Mouse (Mus musculus): ENCODE results near the gene Mypop. TPM values are rescaled to one million over a fixed set of nuclear protein-coding genes. Genes with fewer than 3 reads are reported as not detected.

Mypop gene
- total and polyA plus RNA-seq, 2 experiments from 2014 or later, result 5.0 to 16.0 TPM

DNA sequence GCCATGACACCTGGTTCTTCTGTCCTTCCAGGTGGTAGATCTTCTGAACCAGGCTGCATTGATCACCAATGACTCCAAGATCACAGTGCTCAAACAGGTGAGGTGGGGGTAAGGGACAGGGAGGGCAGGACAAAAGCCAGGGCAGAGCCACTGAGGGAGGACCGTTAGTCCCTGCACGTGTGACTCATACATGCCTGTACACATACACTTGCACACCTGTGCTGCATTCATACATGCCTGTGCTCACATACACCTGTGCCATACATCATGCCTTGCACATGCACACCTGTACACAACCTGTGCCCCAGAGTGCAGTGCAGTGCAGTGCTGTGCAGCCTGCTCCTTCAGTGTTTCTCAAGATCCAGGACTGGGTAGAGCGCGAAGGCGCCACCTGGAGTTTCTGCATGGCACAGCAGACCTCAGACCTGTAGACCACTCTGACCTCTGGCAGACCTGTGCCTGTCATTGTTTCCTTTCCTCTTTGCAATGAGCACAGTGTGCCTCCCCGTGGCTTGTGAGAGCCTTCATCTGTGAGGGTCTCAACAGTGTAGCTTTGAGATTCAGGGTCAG is 38.1 kb downstream of the Mypop start:
- Histone ChIP-seq H3K27ac (ENCODE audit: low read depth, low read length) (no peak overlapping the region), H3K4me1 (ENCODE audit: insufficient read depth, low read length) (no peaks in the 10 kb centered on the region), H3K36me3 (ENCODE audit: insufficient read depth, low read length) (peaks cover 32% of the 10 kb centered on the region), H3K9me3 (ENCODE audit: low read length) (no peaks in the 10 kb centered on the region), H3K27me3 (ENCODE audit: insufficient read depth, low read length) (no peaks in the 10 kb centered on the region), H3K4me2 (ENCODE audit: low read depth, low read length, poor library complexity, severe bottlenecking) (no peak overlapping the region), H3K4me3 (ENCODE audit: low read depth, low read length) (no peak overlapping the region), H3K9ac (replicated peaks; ENCODE audit: low read length, poor library complexity, severe bottlenecking) (no peak overlapping the region)
- DNase-seq (ENCODE audit: low spot score) (peak; percentile 65), ATAC-seq (ENCODE audit: low FRiP score) (peak; percentile 24; the same call in 1 of the 2 replicates)
- WGBS, result 58% methylated on average over 6 of the region's 6 CpGs
- peak; percentile 76 for TF ChIP-seq CTCF (IDR thresholded peaks at IDR 0.05)

GRCm38 (mm10) chr7:19031641-19032040 is 40.6 kb downstream of the Mypop start:
- no peak overlapping the region for H3K27ac ChIP-seq (ENCODE audit: low read depth, low read length)
- DNase-seq (ENCODE audit: low spot score) (no peak), ATAC-seq (ENCODE audit: low FRiP score) (no peak)
- H3K4me3 ChIP-seq (ENCODE audit: low read depth, low read length), result no peak overlapping the region
- no peak overlapping the region for H3K9ac ChIP-seq (replicated peaks; ENCODE audit: low read length, poor library complexity, severe bottlenecking)
- no peak overlapping the region for H3K4me2 ChIP-seq (ENCODE audit: low read depth, low read length, poor library complexity, severe bottlenecking)
- H3K27me3 ChIP-seq (ENCODE audit: insufficient read depth, low read length), result no peaks in the 10 kb centered on the region
- no peak for TF ChIP-seq CTCF (IDR thresholded peaks at IDR 0.05)
- WGBS, result 39% methylated on average over 4 of the region's 4 CpGs
- peaks cover 54% of the 10 kb centered on the region for H3K36me3 ChIP-seq (ENCODE audit: insufficient read depth, low read length)
- H3K4me1 ChIP-seq (ENCODE audit: insufficient read depth, low read length), result no peaks in the 10 kb centered on the region
- H3K9me3 ChIP-seq (ENCODE audit: low read length), result no peaks in the 10 kb centered on the region

DNA sequence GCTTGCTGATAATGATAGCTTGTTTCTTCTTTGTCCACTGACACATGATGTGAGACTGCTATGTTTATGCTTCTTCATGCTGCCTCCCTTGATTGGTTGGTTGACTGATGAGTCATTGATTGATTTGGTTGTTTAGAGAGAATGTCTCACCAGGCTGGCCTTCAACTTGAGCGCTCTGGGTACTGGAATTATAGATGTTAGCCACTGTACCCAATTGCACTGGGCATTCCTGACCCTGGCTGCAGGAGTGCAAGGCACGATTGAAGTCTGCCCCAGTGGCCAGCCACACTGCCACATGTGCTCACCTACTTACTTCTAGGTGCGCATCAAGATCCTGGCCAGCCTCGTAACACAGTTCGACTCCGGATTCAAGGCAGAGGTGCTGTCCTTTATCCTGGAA is 53.6 kb downstream of the Mypop start:
- no peaks in the 10 kb centered on the region for H3K4me1 ChIP-seq (ENCODE audit: insufficient read depth, low read length)
- DNase-seq (ENCODE audit: low spot score) (no peak), ATAC-seq (ENCODE audit: low FRiP score) (no peak)
- no peak overlapping the region for H3K4me3 ChIP-seq (ENCODE audit: low read depth, low read length)
- H3K27me3 ChIP-seq (ENCODE audit: insufficient read depth, low read length), result no peaks in the 10 kb centered on the region
- TF ChIP-seq CTCF (IDR thresholded peaks at IDR 0.05), result no peak
- no peak overlapping the region for H3K4me2 ChIP-seq (ENCODE audit: low read depth, low read length, poor library complexity, severe bottlenecking)
- H3K9me3 ChIP-seq (ENCODE audit: low read length), result no peaks in the 10 kb centered on the region
- H3K9ac ChIP-seq (replicated peaks; ENCODE audit: low read length, poor library complexity, severe bottlenecking), result no peak overlapping the region
- WGBS, result 96% methylated on average over 6 of the region's 6 CpGs
- H3K36me3 ChIP-seq (ENCODE audit: insufficient read depth, low read length), result peaks cover 94% of the 10 kb centered on the region
- H3K27ac ChIP-seq (ENCODE audit: low read depth, low read length), result no peak overlapping the region

- Histone ChIP-seq H3K4me2 (ENCODE audit: low read depth, low read length, poor library complexity, severe bottlenecking) (no peak overlapping the region), H3K27me3 (ENCODE audit: insufficient read depth, low read length) (no peaks in the 10 kb centered on the region), H3K4me1 (ENCODE audit: insufficient read depth, low read length) (no peaks in the 10 kb centered on the region), H3K9ac (replicated peaks; ENCODE audit: low read length, poor library complexity, severe bottlenecking) (no peak overlapping the region), H3K27ac (ENCODE audit: low read depth, low read length) (no peak overlapping the region), H3K36me3 (ENCODE audit: insufficient read depth, low read length) (peaks cover 95% of the 10 kb centered on the region), H3K9me3 (ENCODE audit: low read length) (no peaks in the 10 kb centered on the region), H3K4me3 (ENCODE audit: low read depth, low read length) (no peak overlapping the region)
- WGBS, result 94% methylated on average over 11 of the region's 11 CpGs
- no peak for ATAC-seq (ENCODE audit: low FRiP score)
- no peak for TF ChIP-seq CTCF (IDR thresholded peaks at IDR 0.05)
- peak; percentile 61 for DNase-seq (ENCODE audit: low spot score)
These were observed 55.4 kb downstream of the Mypop start for GRCm38 (mm10) chr7:19046286-19047069.

GRCm38 (mm10) chr7:19048006-19048527 is 57.0 kb downstream of the Mypop start:
- H3K9ac ChIP-seq (replicated peaks; ENCODE audit: low read length, poor library complexity, severe bottlenecking), result no peak overlapping the region
- H3K36me3 ChIP-seq (ENCODE audit: insufficient read depth, low read length), result peaks cover 80% of the 10 kb centered on the region
- no peak for ATAC-seq (ENCODE audit: low FRiP score)
- DNase-seq (ENCODE audit: low spot score), result no peak
- H3K27me3 ChIP-seq (ENCODE audit: insufficient read depth, low read length), result no peaks in the 10 kb centered on the region
- H3K4me3 ChIP-seq (ENCODE audit: low read depth, low read length), result no peak overlapping the region
- H3K4me1 ChIP-seq (ENCODE audit: insufficient read depth, low read length), result no peaks in the 10 kb centered on the region
- WGBS, result 90% methylated on average over 14 of the region's 14 CpGs
- no peak overlapping the region for H3K4me2 ChIP-seq (ENCODE audit: low read depth, low read length, poor library complexity, severe bottlenecking)
- H3K9me3 ChIP-seq (ENCODE audit: low read length), result no peaks in the 10 kb centered on the region
- TF ChIP-seq CTCF (IDR thresholded peaks at IDR 0.05), result no peak
- H3K27ac ChIP-seq (ENCODE audit: low read depth, low read length), result no peak overlapping the region

DNA sequence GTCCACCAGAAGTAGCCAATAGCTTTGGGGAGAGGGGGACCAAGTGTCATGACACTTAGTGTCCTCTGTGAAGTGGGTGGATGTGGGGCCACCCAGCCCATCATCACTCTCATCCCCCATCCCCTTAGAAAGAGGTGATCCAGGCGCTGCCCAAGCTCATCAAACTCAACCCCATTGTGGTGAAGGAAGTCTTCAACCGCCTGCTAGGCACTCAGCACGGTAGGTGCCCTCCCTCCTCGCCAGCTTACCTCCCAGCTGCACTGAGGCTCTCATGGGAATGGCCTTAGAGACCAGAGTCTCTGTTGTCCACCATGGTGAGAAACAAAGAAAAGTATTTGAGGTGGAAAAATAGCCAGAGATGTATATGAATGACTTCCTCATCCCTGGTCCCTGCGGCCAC is 58.2 kb downstream of the Mypop start:
- H3K4me3 ChIP-seq (ENCODE audit: low read depth, low read length), result no peak overlapping the region
- H3K27me3 ChIP-seq (ENCODE audit: insufficient read depth, low read length), result no peaks in the 10 kb centered on the region
- H3K4me1 ChIP-seq (ENCODE audit: insufficient read depth, low read length), result no peaks in the 10 kb centered on the region
- H3K36me3 ChIP-seq (ENCODE audit: insufficient read depth, low read length), result peaks cover 73% of the 10 kb centered on the region
- WGBS, result 82% methylated on average over 5 of the region's 5 CpGs
- no peak for TF ChIP-seq CTCF (IDR thresholded peaks at IDR 0.05)
- no peaks in the 10 kb centered on the region for H3K9me3 ChIP-seq (ENCODE audit: low read length)
- no peak overlapping the region for H3K4me2 ChIP-seq (ENCODE audit: low read depth, low read length, poor library complexity, severe bottlenecking)
- ATAC-seq (ENCODE audit: low FRiP score), result no peak
- no peak for DNase-seq (ENCODE audit: low spot score)
- no peak overlapping the region for H3K27ac ChIP-seq (ENCODE audit: low read depth, low read length)
- H3K9ac ChIP-seq (replicated peaks; ENCODE audit: low read length, poor library complexity, severe bottlenecking), result no peak overlapping the region
